Mouse (Mus musculus) brown adipose tissue, adult 24 weeks (tissue): Measurements from ENCODE around the gene Carmil2. TPM values are rescaled to one million over a fixed set of nuclear protein-coding genes. Genes with fewer than 3 reads are reported as not detected.
A peak's percentile ranks its signal among the peaks of the same experiment; 100 is the strongest.

Experiments used
- H3K27ac ChIP-seq: fragments of 200-500 bp; replicated peaks from 2 replicates; pipeline ENCODE4 v1.5.1; 2012; ENCODE audit warnings: low read depth, mild to moderate bottlenecking, low read length
- H3K4me1 ChIP-seq: fragments of 200-500 bp; 2 replicates; pipeline ENCODE4 v1.6.1; 2012; ENCODE audit warnings: low read length, mixed read lengths; ENCODE audit not compliant: control insufficient read depth, insufficient read depth, insufficient read length
- H3K4me3 ChIP-seq: fragments of 200-500 bp; 2 replicates; pipeline ENCODE4 v1.5.1; 2012; ENCODE audit warnings: low read depth, mild to moderate bottlenecking, low read length, moderate library complexity; ENCODE audit not compliant: insufficient read depth
- polyA plus RNA-seq: library from polyadenylated mRNA; stranded (reverse); fragments of >200 nt; gene quantifications from 2 replicates; pipeline ENCODE4 v1.2.4, GENCODE M21; 2012; ENCODE audit not compliant: missing spikeins, insufficient read depth, insufficient read length

Carmil2 gene
- polyA plus RNA-seq = not detected in 2 replicates

DNA sequence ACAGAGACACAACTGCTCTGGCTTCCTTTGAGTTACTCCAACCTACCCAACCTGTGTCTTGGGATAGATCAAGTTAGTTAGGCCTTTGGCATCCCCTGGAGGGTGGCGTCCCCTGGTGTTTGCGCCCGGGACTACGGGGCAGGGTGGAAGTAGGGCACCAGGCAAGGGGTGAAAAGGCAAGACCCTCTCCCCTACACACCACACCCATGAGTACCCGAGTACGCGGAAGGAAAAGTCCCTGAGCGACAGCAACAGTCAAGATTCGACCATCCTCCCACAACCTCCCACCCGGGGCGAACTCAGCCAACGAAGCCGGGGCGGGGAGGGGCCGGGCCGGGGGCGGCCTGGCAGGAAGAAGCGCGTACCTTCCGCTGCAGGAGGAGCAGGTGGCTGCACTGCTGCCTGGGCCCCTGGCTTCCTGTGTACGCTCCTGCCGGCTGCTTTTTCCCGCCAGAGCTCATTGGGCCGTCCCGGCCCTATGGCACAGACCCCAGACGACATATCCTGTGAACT is at the start of gene Carmil2:
TSS of gene Carmil2 (plus strand) at position 479 of the 513 bp plus-strand sequence.
- H3K4me1 ChIP-seq = no peaks in the 10 kb centered on the region
- no peak within 1 kb of the TSS for H3K27ac ChIP-seq
- H3K4me3 ChIP-seq = peak within 1 kb of the TSS; percentile 27; the same call in 1 of the 2 replicates

DNA sequence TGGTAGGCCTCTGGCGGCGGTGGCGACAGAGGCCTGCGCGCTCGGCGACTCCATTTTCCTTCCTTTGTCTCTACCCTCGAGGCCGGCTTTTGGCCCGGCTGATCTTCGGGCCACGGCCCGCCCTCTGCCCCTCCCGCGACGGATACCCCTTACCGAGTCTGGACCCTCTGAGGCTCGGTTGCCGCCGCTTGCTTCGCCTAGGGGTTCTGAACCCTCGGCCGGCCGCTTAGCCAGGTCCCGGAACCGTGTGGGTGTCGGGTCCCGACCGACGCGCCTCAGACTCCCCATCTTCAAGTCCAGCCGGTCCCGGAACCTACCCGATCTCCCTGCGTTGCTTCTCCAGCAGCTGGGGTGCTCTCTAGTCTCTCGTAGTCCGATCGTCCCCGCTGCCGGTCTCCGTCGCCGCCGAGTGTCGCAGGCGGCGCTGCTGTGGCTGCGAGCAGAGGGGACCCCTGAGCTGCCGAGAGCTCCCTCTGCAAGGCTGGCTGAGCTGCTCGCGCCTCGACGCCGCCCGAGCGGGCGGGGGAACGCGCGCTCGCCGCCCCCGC is 49.0 kb upstream of the Carmil2 start, which contains the start of gene Agrp:
TSS of gene Agrp (minus strand) at position 431 of the 548 bp plus-strand sequence.
- H3K27ac ChIP-seq = peak within 1 kb of the TSS; percentile 94
- H3K4me1 ChIP-seq = peaks cover 6% of the 10 kb centered on the region; the same call in 1 of the 2 replicates
- H3K4me3 ChIP-seq = peak within 1 kb of the TSS; percentile 99

DNA sequence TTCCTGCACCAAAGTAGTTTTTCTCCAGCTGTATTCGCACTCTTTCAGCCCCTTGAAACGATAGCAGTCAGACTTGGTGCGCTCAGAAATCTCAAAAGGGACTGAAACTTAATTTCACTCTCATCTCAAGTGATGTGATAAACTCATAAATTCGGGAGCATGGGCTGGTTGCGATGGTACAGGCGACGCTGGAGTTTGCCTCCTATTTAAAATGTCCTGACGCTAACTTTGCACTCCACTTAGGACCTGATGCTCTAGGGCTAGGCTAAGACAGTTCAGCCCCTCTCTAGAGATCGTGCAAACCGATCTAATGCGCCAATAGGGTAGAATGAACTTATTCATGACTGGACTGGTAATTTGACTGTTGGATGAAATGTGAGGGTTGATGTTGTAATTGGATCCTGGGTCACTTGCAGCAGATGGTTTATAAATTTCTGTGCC is 48.5 kb upstream of the Carmil2 start:
- Histone ChIP-seq H3K27ac (peak overlapping the region; percentile 94), H3K4me3 (peak overlapping the region; percentile 99), H3K4me1 (peaks cover 6% of the 10 kb centered on the region)

DNA sequence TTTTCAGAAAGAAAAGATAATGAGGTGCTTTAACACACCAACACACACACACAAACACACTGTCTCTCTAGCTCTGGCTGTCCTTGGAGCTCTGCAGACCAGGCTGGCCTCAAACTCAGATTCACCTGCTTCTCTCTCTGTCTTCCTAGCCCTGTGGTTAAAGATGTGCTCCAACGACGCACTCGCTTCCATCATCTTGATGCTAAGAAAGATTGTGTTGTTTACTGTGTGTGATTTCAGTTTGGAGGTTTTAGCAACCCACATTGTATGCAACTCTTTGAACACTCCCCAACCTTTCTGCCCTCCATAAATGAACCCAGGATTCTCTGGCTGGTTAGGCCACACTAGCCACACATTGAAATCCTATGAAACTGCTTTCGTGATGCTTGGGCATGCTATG is 47.6 kb upstream of the Carmil2 start:
- 0 out of 2 replicates have a peak overlapping the region, but pooled peaks have one; percentile 8 for H3K4me3 ChIP-seq
- H3K4me1 ChIP-seq = peaks cover 6% of the 10 kb centered on the region
- no peak overlapping the region for H3K27ac ChIP-seq

DNA sequence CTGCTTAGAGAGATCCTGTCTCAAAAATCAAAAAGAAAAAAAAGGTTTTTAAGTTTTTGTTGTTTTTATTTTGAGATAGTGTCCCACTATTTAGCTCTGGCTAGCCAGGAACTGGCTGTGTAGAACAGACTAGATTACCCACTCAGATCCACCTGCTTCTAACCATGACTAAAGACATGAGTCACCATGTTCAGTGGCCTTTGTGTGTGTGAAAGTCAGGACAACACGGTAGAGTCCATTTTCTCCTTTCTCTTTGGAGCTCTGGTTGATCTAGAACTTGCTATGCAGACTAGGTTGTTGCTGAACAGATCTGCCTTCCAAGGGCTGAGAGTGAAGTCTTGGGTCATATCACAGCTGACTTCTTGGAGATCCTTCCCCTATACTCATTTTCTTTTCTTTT is 46.2 kb upstream of the Carmil2 start:
- Histone ChIP-seq H3K27ac (no peak overlapping the region), H3K4me3 (no peak overlapping the region), H3K4me1 (peaks cover 6% of the 10 kb centered on the region)

DNA sequence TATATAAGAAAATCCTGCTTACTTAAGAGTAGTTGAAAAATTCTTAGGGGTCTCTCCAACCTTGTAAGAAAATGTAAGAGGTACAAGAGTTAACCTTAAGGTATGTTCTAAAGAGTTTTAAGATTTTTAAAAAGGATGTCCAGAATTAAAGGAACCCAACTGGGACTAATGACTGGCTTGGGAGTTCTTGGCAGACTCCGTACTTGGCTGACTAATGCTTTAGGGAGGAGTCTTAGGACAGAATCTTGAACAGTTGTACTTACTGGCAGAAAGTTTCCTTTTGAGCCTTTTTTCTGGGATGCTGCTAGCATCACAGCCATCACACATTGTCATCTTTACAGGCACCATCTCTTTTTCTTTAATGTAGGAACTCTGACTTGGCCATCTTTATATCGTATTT is 45.6 kb upstream of the Carmil2 start:
- Histone ChIP-seq H3K4me1 (peaks cover 6% of the 10 kb centered on the region), H3K4me3 (no peak overlapping the region), H3K27ac (no peak overlapping the region)

DNA sequence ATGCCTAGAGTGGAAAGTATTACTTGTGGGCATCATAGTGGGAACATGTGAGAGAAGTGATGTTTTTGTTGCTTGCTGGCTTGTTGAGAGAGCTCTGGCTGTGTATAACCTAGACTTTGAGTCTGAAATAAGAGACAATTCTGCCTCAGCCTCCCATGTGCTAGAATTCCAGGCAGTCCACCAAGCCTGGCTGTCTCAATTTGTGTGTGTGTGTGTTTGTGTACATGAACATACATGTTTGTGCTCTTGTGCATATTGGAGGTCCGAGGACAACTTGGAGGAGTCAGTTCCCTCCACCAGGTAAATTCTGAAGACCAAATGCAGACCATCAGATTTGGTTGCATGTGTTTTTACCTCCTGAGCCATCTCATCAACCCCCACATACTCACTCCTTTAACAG is 40.9 kb upstream of the Carmil2 start:
- Histone ChIP-seq H3K4me1 (no peaks in the 10 kb centered on the region; the same call in 1 of the 2 replicates), H3K4me3 (no peak overlapping the region), H3K27ac (no peak overlapping the region)

DNA sequence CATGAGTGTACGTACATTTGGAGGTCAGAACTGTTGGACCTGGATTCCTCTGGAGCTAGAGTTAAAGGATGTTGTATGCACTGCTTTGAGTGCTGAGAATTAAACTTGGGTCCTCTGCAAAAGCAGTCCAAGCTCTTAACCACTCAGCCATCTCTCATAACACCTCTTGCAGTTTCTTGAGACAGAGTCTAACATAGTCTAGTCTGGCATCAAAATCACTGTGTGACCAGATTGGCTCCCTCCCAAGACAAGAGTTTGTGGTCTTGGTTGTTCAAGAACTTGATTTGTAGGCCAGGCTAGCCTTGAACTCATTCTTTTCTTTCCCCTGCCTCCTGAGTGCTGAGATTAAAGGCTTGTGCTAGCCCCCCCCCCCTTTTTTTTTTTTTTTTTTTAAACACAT is 37.1 kb upstream of the Carmil2 start:
- no peak overlapping the region for H3K4me3 ChIP-seq
- no peaks in the 10 kb centered on the region for H3K4me1 ChIP-seq
- H3K27ac ChIP-seq = no peak overlapping the region

DNA sequence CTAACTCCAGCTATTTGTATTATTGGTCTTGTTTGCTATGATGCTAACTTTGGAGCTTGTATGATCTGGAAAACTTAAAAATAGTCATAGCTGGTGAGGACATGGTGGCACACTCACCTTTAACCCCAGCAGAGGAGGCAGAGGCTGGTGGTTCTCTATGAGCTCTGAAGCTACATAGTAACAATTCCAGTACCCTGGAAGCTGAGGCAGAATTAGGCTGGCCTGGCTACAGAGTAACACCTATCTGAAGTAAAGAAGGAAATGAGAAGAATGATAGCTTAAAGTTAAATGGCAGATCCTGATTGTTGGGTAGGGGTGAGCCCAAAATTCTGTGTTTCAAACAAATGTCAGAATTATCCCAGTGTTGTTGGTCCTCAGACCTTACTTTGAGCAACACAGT is 28.4 kb upstream of the Carmil2 start:
- H3K4me3 ChIP-seq = no peak overlapping the region
- H3K27ac ChIP-seq = no peak overlapping the region
- no peaks in the 10 kb centered on the region for H3K4me1 ChIP-seq

DNA sequence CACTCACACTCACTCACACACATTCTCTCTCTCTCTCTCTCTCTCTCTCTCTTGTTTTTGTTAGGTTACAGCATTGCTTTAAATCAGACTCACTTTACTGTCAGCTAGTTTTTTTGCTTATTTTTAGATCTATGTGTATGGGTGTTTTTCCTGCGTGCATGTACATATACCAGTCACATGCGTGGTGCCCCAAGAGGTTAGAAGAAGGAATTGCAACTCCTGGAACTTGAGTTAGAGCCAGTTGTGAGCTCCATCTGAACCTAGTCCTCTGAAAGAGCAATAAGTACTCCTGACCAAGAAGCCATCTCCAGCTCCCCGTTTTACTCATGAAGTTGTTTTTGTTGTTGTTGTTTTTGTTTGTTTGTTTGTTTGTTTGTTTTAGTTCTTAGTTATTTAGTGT is 24.9 kb upstream of the Carmil2 start:
- no peak overlapping the region for H3K27ac ChIP-seq
- H3K4me3 ChIP-seq = no peak overlapping the region
- H3K4me1 ChIP-seq = no peaks in the 10 kb centered on the region

DNA sequence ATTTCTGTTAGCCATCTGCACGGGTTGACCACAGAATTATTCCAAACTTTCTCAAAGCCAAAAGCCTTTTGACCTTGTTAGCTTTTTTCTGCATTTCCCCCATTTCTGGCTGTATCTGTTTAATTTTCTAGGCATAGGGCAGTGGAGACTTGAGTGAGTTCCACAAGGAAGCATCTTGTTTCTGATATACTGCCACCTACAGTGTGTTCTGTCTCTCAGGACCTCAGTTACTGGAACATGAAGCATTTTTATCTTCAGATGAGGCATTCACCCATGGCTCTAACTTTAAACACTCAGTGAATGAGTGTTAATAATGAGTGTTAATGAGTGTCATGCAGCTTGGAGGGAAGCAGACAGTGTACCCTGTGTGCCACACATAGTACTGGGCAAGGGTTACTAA is 8.2 kb upstream of the Carmil2 start:
- H3K4me1 ChIP-seq = no peaks in the 10 kb centered on the region
- no peak overlapping the region for H3K4me3 ChIP-seq
- no peak overlapping the region for H3K27ac ChIP-seq

DNA sequence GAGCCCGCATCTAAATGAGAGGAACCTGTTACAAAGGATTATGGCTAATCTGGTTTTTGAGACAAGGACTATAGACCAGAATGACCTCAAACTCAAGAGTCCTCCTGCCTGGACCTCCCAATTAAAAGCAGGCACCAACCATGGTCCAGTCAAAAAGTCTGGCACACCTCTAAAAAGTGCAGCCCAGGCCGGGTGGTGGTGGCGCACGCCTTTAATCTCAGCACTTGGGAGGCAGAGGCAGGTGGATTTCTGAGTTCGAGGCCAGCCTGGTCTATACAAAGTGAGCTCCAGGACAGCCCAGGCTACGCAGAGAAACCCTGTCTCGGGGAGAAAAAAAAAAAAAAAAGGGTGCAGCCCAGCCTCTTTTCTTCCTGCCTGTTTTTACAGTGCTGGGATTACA is 749 bp upstream of the Carmil2 start:
- Histone ChIP-seq H3K4me3 (no peak overlapping the region), H3K27ac (no peak overlapping the region)

DNA sequence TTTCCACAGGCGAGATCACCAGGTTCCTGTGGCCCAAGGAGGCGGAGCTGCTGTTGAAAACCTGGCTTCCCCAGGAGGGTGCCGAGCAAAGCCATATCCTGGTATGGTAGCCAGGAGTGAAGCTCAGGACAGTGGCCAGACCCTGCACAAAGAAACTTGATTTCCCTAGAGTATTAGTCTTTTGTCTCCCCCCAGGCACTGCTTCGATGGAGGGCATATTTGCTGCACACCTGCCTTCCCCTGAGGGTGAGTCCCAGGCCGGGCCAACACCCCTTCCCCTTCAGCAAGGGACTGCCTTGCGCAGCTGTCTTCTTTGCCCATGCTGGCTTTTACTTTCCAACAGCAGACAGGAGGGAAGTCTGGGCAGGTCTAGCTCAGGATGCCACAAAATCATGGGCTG is 477 bp downstream of the Carmil2 start:
- no peak overlapping the region for H3K27ac ChIP-seq
- no peak overlapping the region for H3K4me3 ChIP-seq
- H3K4me1 ChIP-seq = no peaks in the 10 kb centered on the region

More for the DNA sequence above, 749 bp upstream of the Carmil2 start:
- no peaks in the 10 kb centered on the region for H3K4me1 ChIP-seq

DNA sequence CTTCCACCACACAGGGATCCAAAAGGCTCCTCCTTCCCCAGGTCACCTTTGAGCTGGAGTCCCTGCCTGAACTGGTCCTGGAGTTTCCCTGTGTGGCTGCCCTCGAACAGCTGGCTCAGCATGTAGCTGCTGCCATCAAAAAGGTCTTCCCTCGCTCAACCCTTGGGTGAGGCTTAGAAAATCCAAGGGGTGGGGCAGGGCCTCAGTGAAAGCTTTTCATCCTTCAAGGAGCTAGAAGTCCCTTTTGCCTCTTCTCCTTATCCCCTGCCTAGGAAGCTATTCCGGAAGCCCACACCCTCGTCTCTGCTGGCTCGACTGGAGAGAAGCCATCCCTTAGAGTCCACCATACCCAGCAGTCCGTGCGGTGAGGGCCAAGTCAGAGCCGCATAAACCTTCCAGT is 1.4 kb downstream of the Carmil2 start:
- Histone ChIP-seq H3K4me1 (no peaks in the 10 kb centered on the region), H3K27ac (no peak overlapping the region), H3K4me3 (no peak overlapping the region)

DNA sequence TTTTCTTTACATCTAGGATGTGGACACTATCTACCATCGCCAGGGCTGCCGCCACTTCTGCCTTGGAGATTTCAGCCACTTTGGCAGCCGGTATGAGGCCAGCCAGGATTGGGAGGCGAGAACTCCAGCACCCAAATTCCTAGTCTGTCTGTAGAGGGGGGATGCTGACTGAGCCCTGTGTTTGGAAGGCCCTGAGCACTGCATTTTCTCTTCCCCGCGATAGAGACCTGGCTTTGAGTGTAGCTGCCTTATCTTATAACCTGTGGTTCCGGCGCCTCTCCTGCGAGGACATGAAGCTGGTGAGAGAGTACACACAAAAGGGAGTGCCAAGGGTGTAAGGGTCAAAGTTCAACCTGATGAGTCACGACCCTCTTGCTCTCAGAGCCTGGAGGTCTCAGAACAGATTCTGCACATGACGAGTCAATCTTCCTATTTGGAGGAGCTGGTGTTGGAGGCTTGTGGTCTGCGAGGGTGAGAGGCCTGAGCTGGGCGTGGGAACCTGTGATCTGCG is 2.2 kb downstream of the Carmil2 start:
- Histone ChIP-seq H3K27ac (no peak overlapping the region), H3K4me1 (no peaks in the 10 kb centered on the region), H3K4me3 (no peak overlapping the region)
